Mouse (Mus musculus): Measurements from ENCODE around the gene Gpc4. TPM values are rescaled to one million over a fixed set of nuclear protein-coding genes. Genes with fewer than 3 reads are reported as not detected.

Gpc4 gene
- total and polyA plus RNA-seq, 2 experiments from 2014 or later = 3.2 to 9.7 TPM

DNA sequence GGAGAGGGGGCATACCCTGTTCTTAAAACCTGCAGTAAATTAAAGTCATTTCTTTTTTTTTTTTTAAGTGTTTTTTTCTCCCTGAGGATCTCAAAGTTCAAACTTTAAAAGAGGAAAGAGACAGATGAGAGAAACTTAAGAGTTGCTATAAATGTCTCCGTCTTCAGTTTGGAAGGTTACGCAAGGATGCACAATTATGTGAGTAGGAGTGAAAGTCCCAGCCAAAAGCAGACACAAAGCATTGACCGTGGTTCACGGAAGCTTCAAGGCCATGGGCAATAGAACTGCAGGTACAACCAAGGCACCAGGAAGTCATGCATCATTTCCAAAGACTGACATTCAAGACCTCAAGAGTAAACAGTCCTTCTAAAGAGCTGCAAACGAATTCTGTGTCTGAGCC lies 28.5 kb downstream of the Gpc4 start:
- Histone ChIP-seq H3K9me3 (ENCODE audit: low read length) (no peaks in the 10 kb centered on the region), H3K36me3 (ENCODE audit: insufficient read depth, low read length) (no peaks in the 10 kb centered on the region), H3K27me3 (ENCODE audit: insufficient read depth, low read length) (no peaks in the 10 kb centered on the region), H3K9ac (replicated peaks; ENCODE audit: low read length) (no peak overlapping the region), H3K4me3 (ENCODE audit: low read length) (no peak overlapping the region), H3K4me1 (ENCODE audit: insufficient read depth, low read length) (no peaks in the 10 kb centered on the region), H3K27ac (no peak overlapping the region), H3K4me2 (ENCODE audit: low read depth, low read length) (no peak overlapping the region)
- WGBS = 79% methylated on average over 5 of the region's 5 CpGs
- ATAC-seq (no peak), DNase-seq (ENCODE audit: low spot score) (no peak)
- no peak for TF ChIP-seq CTCF (IDR thresholded peaks at IDR 0.05; ENCODE audit: low read depth)

DNA sequence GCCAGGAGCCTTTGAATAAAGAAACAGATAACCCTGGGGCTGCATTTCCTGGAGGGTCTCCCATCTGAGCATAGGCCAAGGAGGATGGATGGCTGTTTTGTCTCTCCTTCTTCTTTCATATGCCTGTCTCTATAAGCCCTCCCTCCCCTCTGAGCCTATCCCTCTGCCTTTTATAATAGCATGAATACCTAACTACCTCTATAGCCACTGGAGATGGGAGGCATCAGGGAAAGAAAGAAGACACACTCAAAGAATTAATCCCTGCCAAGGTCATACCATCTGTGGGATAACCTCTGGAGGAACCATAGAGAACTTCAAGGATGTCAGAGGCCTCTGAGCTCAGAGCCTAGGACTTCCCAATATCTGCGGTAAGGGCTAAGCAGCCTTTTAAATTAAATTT lies 35.4 kb downstream of the Gpc4 start:
- Histone ChIP-seq H3K27me3 (ENCODE audit: insufficient read depth, low read length) (no peaks in the 10 kb centered on the region), H3K36me3 (ENCODE audit: insufficient read depth, low read length) (no peaks in the 10 kb centered on the region), H3K4me2 (ENCODE audit: low read depth, low read length) (no peak overlapping the region), H3K9ac (replicated peaks; ENCODE audit: low read length) (no peak overlapping the region), H3K9me3 (ENCODE audit: low read length) (no peaks in the 10 kb centered on the region), H3K27ac (no peak overlapping the region), H3K4me3 (ENCODE audit: low read length) (no peak overlapping the region), H3K4me1 (ENCODE audit: insufficient read depth, low read length) (no peaks in the 10 kb centered on the region)
- TF ChIP-seq CTCF (IDR thresholded peaks at IDR 0.05; ENCODE audit: low read depth) = no peak
- DNase-seq (ENCODE audit: low spot score) (no peak), ATAC-seq (no peak)
- 86% methylated on average over 1 of the region's 1 CpGs for WGBS

DNA sequence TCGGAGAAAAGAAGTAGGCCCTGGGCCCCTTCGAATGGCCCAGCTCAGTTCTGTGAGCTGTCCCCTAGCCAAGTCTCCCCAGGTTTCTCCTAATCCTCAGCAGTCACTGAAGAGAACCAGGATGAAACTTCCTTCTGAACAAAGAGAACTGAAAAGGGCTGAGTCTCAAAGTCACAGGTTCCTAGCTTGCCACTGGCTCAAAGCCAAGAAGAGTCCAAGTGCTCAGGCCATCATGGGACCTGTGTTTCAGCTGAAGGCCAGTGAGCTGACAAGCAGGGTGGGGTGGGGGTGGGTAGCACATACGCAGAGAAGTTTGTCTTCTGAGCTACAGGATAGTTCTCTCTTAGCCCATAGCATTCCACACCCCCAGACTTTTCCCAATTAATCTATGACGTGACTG lies 36.3 kb downstream of the Gpc4 start:
- Histone ChIP-seq H3K27me3 (ENCODE audit: insufficient read depth, low read length) (no peaks in the 10 kb centered on the region), H3K27ac (no peak overlapping the region)
- 64% methylated on average over 4 of the region's 4 CpGs for WGBS

DNA sequence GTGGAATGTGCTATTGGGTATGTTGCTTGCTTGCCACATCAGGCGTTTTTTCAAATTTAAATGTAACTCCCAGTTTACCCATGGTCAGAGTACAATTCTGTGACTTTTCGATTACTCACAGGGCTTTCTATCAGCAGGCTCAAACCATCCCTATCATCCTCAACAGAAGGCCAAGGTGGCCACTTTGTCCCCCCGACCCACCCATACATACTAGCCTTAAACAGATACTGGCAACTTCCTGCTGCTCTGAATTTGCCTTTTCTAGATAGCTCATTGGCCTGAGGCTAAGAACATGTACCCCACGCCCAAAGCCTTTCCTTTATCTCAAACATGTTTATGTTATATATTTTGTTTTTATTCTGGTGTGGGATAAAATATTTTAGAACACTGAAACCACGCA lies 51.4 kb downstream of the Gpc4 start:
- WGBS = 86% methylated on average over 5 of the region's 5 CpGs
- no peaks in the 10 kb centered on the region for H3K27me3 ChIP-seq (ENCODE audit: insufficient read depth, low read length)
- DNase-seq (ENCODE audit: low spot score) (no peak), ATAC-seq (no peak)
- no peak overlapping the region for H3K4me2 ChIP-seq (ENCODE audit: low read depth, low read length)
- no peak overlapping the region for H3K9ac ChIP-seq (replicated peaks; ENCODE audit: low read length)
- 0 out of 2 replicates have a peak, but pooled peaks cover 4% of the 10 kb centered on the region for H3K4me1 ChIP-seq (ENCODE audit: insufficient read depth, low read length)
- H3K27ac ChIP-seq = no peak overlapping the region
- no peak overlapping the region for H3K4me3 ChIP-seq (ENCODE audit: low read length)
- H3K36me3 ChIP-seq (ENCODE audit: insufficient read depth, low read length) = no peaks in the 10 kb centered on the region
- no peak for TF ChIP-seq CTCF (IDR thresholded peaks at IDR 0.05; ENCODE audit: low read depth)
- no peaks in the 10 kb centered on the region for H3K9me3 ChIP-seq (ENCODE audit: low read length)

More for the DNA sequence above, 36.3 kb downstream of the Gpc4 start:
- no peaks in the 10 kb centered on the region for H3K4me1 ChIP-seq (ENCODE audit: insufficient read depth, low read length)
- ATAC-seq (no peak), DNase-seq (ENCODE audit: low spot score) (peak; percentile 18)
- no peak overlapping the region for H3K4me3 ChIP-seq (ENCODE audit: low read length)
- no peaks in the 10 kb centered on the region for H3K36me3 ChIP-seq (ENCODE audit: insufficient read depth, low read length)
- H3K9ac ChIP-seq (replicated peaks; ENCODE audit: low read length) = no peak overlapping the region
- TF ChIP-seq CTCF (IDR thresholded peaks at IDR 0.05; ENCODE audit: low read depth) = no peak
- H3K9me3 ChIP-seq (ENCODE audit: low read length) = no peaks in the 10 kb centered on the region
- H3K4me2 ChIP-seq (ENCODE audit: low read depth, low read length) = no peak overlapping the region

DNA sequence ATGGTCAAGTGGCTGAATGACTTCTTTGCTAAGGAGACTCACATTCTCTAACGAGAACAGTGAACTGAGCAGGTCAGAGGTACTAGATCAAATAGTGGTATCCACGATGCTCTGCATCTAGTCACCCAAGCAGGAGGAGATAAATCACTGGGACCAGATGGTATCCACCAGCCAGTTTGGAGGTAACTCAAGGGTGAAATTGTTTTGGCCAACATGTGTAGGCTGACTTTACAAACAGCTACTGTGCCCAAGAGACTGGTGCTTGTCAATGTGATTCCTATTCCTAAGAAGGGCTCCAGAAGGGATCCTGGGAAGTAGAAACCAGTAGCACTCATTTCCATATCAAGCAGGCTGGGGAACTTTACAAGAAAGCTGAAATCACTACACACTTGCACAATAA lies 55.4 kb downstream of the Gpc4 start:
- peak; percentile 48 for DNase-seq (ENCODE audit: low spot score)
- peak; percentile 73 for ATAC-seq

DNA sequence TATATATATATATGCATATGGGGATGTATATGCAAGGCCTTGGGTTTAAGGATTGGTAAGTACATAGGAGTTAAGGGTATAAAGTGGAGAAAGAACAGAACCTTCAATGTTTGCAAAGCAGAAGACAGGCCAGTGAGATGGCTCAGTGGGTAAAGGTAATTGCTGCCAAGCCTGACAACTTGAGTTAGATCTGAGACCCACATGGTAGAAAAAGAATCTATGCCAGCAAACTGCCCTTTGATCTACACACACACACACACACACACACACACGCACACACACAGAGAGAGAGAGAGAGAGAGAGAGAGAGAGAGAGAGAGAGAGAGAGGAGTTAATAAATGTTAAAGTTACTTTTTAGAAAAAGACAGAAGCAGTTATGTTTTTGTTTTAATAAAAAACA lies 56.1 kb downstream of the Gpc4 start:
- Histone ChIP-seq H3K27ac (no peak overlapping the region), H3K9ac (replicated peaks; ENCODE audit: low read length) (no peak overlapping the region), H3K36me3 (ENCODE audit: insufficient read depth, low read length) (no peaks in the 10 kb centered on the region), H3K27me3 (ENCODE audit: insufficient read depth, low read length) (no peaks in the 10 kb centered on the region), H3K4me2 (ENCODE audit: low read depth, low read length) (no peak overlapping the region), H3K9me3 (ENCODE audit: low read length) (no peaks in the 10 kb centered on the region), H3K4me1 (ENCODE audit: insufficient read depth, low read length) (0 out of 2 replicates have a peak, but pooled peaks cover 4% of the 10 kb centered on the region), H3K4me3 (ENCODE audit: low read length) (no peak overlapping the region)
- peak; percentile 18 for DNase-seq (ENCODE audit: low spot score)
- ATAC-seq = no peak
- no peak for TF ChIP-seq CTCF (IDR thresholded peaks at IDR 0.05; ENCODE audit: low read depth)
- WGBS = 64% methylated on average over 1 of the region's 1 CpGs

More for the DNA sequence above, 55.4 kb downstream of the Gpc4 start:
- no peaks in the 10 kb centered on the region for H3K9me3 ChIP-seq (ENCODE audit: low read length)
- H3K27ac ChIP-seq = no peak overlapping the region; the same call in 1 of the 2 replicates
- no peak for TF ChIP-seq CTCF (IDR thresholded peaks at IDR 0.05; ENCODE audit: low read depth)
- 38% methylated on average over 2 of the region's 2 CpGs for WGBS
- H3K9ac ChIP-seq (replicated peaks; ENCODE audit: low read length) = no peak overlapping the region
- H3K36me3 ChIP-seq (ENCODE audit: insufficient read depth, low read length) = no peaks in the 10 kb centered on the region
- 0 out of 2 replicates have a peak, but pooled peaks cover 4% of the 10 kb centered on the region for H3K4me1 ChIP-seq (ENCODE audit: insufficient read depth, low read length)
- H3K4me3 ChIP-seq (ENCODE audit: low read length) = no peak overlapping the region
- no peaks in the 10 kb centered on the region for H3K27me3 ChIP-seq (ENCODE audit: insufficient read depth, low read length)
- no peak overlapping the region for H3K4me2 ChIP-seq (ENCODE audit: low read depth, low read length)

DNA sequence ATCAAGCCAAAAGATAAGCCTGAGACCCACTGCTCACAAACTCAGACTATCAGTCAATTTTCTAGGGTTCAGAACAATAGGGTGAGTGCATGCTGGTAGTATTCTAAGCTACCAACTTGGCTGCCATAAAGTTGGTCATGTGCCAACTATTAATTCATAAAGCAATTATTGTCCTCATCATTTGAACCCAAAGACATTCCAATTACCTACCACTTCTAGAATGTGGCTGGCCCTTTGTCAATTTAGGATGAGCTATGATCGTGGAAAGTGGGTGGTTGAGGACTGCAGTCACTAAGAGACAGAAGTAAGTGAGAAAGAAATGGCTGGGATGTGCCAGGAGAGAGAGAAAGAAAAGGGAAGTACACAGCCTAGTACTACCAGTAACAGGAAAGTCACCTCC lies 61.3 kb downstream of the Gpc4 start:
- Histone ChIP-seq H3K4me3 (ENCODE audit: low read length) (no peak overlapping the region), H3K9ac (replicated peaks; ENCODE audit: low read length) (no peak overlapping the region), H3K4me1 (ENCODE audit: insufficient read depth, low read length) (no peaks in the 10 kb centered on the region), H3K4me2 (ENCODE audit: low read depth, low read length) (no peak overlapping the region), H3K9me3 (ENCODE audit: low read length) (no peaks in the 10 kb centered on the region), H3K27me3 (ENCODE audit: insufficient read depth, low read length) (no peaks in the 10 kb centered on the region), H3K36me3 (ENCODE audit: insufficient read depth, low read length) (no peaks in the 10 kb centered on the region), H3K27ac (no peak overlapping the region)
- 68% methylated on average over 1 of the region's 1 CpGs for WGBS
- TF ChIP-seq CTCF (IDR thresholded peaks at IDR 0.05; ENCODE audit: low read depth) = no peak
- no peak; the same call in 1 of the 2 replicates for ATAC-seq
- DNase-seq (ENCODE audit: low spot score) = peak; percentile 4
